In the genomic region with DNA sequence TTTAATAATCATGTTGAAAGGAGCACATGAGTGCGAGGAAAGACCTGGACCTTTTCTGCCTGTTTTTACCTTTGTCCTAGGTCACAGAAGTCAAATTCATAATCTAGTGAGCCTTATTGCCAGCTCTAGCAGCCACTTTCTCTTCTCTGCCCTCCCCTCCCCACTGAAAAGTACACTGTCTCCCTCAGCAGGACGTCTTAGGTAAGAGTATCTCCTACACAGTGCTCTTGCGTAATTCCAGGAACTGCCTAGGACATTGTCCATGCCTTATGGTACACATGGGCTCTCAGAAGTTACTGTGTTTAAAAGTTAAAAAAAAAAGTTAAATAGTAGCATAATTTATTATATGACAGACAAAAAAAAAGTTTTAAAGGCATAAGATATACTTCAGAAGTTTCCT, we compare ENCODE assay signal across 16 mouse cellular contexts.
"Had no signal": no experiment of that assay in that cellular context is flagged by ENCODE, and none has a peak within 500 bp of the region (broad histone marks: within the 10 kb centered on the region; RNA-seq: fewer than 3 reads in every experiment).

No protein-coding gene starts in this region.

- H3K4me3 ChIP-seq: left cerebral cortex, adult 2 months; liver, embryonic 13.5 days; neural tube, embryonic 12.5 days; neural tube, embryonic 15.5 days had no signal

- DNase-seq: kidney, adult 18-20 months; kidney, adult 9 months; kidney, postnatal 25 days; layer of hippocampus, postnatal 36 days; liver, embryonic 13.5 days; lung, adult 2 months; lung, postnatal 14 days; lung, postnatal 4 days; midbrain, embryonic 14.5 days; retina, postnatal 1 day; thymus, postnatal 36 days had no signal

- H3K4me1 ChIP-seq: liver, embryonic 13.5 days; neural tube, embryonic 12.5 days; neural tube, embryonic 15.5 days had no signal

- H3K36me3 ChIP-seq: liver, embryonic 13.5 days; neural tube, embryonic 12.5 days; neural tube, embryonic 15.5 days had no signal

- H3K9me3 ChIP-seq: neural tube, embryonic 12.5 days; neural tube, embryonic 15.5 days had no signal

- H3K9ac ChIP-seq: liver, embryonic 13.5 days; neural tube, embryonic 12.5 days; neural tube, embryonic 15.5 days had no signal

- H3K27ac ChIP-seq: kidney, postnatal 0 days; left cerebral cortex, adult 2 months; liver, embryonic 13.5 days; neural tube, embryonic 12.5 days; neural tube, embryonic 15.5 days had no signal

- H3K4me2 ChIP-seq: liver, embryonic 13.5 days; midbrain, embryonic 11.5 days; neural tube, embryonic 12.5 days; neural tube, embryonic 15.5 days had no signal

- H3K27me3 ChIP-seq: liver, embryonic 13.5 days; neural tube, embryonic 12.5 days; neural tube, embryonic 15.5 days had no signal
